Mouse (Mus musculus): ENCODE data around the gene Angpt4.

The Angpt4 gene

DNA sequence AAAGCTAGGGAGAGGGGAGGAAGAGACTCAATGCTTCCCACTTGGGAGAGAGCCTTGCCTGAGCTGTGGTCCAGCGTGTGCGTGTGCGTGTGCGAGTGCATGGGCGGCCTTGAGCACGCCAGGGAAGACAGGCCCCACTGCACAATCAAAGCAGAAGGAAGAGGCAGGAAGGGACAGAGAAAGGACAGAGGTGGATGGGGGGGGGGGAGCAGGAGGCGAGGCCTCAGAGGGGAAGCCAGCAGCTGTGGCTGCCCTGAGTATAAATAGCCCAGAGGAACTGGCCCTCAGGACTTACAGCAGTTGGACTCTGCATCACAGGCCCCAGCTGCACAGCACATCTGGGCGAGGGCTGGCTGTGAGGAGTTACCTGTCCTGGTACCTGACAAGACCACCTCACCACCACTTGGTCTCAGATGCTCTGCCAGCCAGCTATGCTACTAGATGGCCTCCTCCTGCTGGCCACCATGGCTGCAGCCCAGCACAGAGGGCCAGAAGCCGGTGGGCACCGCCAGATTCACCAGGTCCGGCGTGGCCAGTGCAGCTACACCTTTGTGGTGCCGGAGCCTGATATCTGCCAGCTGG, at the start of gene Angpt4:
Gene Angpt4 (plus strand): TSS at position 292 of the 582 bp plus-strand sequence.
- no peak for DNase-seq (ENCODE audit: low spot score in 2 of 2)

- no peak for DNase-seq (ENCODE audit: low spot score in 2 of 2)
Measured at GRCm38 (mm10) chr2:151862257-151862810, 48.7 kb upstream of the Angpt4 start.

- DNase-seq (ENCODE audit: low spot score in 2 of 2), result no peak
Measured at GRCm38 (mm10) chr2:151864941-151865340, 46.1 kb upstream of the Angpt4 start.

DNA sequence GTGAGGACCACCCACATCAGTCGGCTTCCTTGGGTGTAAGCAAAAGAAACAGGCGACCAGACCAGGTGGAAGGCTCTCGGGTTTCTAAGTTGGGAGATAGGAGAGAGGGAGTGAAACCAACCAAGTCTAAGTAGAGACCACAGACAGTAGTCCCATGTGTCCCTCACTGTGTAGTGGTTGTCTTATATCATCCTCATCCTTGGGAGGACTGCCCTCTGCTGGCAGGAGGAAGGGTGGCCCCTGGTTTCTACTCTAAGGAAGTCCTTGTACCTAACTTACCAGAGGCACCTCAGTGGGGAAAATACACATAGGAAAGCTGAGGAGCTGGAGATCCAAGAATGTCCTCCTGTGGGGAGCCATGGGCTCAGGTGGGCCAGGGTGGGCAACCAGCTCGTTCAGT, 44.5 kb upstream of the Angpt4 start:
- DNase-seq (ENCODE audit: low spot score in 2 of 2), result no peak

DNA sequence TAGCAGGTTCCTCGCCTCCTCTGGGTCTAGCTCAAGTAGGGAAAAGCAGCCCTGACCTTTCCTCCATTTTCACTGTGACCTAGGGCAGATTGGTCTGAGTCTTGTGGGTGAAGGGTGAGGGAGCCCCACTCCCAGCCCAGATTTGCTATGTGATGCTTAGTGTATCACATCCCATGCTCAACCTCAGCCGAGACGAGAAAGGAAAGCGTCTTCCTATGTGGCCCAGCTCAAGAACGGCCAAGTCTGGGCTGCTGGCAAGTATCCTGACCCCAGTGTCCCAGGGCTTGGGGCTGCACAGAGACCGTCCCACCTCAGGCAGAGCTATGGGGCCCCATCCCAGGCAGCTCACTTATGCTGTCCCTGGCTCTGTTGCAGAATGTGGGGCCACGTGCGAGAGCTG, 42.8 kb upstream of the Angpt4 start:
- DNase-seq (ENCODE audit: low spot score in 2 of 2), result no peak

DNA sequence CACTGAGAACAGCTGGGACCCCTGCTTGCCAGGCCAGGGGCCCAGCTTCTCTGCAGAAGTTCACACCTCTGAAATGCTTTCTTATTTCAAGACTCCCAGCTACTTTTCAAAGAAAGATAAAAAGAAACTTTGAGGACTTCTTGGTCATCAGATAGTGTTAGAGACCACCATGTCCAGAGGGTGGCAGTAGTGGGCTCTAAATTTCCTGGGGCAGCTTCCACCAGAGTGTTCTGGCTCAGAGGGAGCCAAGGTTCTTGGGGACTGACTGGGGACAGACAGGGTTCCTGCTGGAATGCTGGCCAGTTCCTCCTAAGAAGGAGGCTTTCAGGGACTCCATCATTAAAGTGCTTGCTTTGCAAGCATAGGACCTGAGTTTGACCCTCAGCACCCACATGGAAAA, 36.5 kb upstream of the Angpt4 start:
- DNase-seq (ENCODE audit: low spot score in 2 of 2), result no peak

GRCm38 (mm10) chr2:151876012-151876485, 35.0 kb upstream of the Angpt4 start:
- DNase-seq (ENCODE audit: low spot score in 2 of 2), result no peak

GRCm38 (mm10) chr2:151878645-151879044, 32.4 kb upstream of the Angpt4 start:
- no peak for DNase-seq (ENCODE audit: low spot score in 2 of 2)

DNA sequence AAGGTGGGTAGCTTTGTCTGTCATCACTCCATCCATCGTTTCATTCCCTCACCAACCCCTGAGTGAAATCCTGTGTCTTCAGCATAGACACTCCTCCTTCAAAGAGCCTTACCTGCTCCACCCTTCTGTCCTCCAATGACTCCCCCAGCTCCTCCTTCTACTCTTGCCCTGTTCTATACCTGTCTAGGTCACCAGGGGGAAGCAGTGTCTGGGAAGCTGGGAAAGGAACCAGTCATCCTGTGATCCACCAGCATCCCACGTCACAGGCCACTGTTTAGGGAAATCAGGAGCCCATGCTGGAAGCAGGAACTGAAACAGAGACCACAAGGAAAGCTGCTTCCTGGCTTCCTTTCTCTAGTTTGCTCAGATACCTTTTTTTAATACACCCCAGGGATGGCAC, 31.2 kb upstream of the Angpt4 start:
- no peak for DNase-seq (ENCODE audit: low spot score in 2 of 2)

- no peak for DNase-seq (ENCODE audit: low spot score in 2 of 2)
Measured at GRCm38 (mm10) chr2:151891031-151891430, 20.0 kb upstream of the Angpt4 start.

DNA sequence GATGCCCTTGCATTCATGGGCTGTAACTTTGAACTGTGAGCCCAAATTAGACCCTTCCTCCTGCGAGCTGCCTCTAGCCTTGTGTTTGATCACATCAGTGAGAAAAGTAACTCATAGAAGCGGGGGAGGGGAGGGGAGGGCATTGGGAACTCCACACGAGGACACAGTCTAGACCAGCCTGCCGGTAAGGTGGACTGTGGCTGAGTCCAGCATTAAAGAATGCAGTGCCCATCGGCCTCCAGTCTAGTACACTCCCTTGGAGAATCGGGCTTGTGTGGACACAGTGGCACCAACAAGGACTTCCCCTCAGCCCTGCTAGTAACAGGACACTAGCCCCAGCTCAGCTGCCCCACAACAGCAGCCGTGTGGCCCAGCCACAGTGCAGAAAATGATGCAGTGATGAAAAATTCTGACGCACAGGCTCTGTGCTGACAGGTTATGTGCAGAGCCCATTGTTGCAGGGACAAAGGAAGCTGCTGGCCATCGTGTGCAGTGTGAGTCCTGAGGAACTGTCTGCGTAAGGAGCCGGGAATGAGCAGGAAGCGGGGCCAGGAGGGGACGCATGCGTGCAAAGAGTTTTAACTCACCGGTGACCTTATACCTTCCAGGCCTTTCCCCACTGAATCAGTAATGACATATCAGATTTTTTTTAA, 17.8 kb upstream of the Angpt4 start:
- no peak for DNase-seq (ENCODE audit: low spot score in 2 of 2)

DNA sequence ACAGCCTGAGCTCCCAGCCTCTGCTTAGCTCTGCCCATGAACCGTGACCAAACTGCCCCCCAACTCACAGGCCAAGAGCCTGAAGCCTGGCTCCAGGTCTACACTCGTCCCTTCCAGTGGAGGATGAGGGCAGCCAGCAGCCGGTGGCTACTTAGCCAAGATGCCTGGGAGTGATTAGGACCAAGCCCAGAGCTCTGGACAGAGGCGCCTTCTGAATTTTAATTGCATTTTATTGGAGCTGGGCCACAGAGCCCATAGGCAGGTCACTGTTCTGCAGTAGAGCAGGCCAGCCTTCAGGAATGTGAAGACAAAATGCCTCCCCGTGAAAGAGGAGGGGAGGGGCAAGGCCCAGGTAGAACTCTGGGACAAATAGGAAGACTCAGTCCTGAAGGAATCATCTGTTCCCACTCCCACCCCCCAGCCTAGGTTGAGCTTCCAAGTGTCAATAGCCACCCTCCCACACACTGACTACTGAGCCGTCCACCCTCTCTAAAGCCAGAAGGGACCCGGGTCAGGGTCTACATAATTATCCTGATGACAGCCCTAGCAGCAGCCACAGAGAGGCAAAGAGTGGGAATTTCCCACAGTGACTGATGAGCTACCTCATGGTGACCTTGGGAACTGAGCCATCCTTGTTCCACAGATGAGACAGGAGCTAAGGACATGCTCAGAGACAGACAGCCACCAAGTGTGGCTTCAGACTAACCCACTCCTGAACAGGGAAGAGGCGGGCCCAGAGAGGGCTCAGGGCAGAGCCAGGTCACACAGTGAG, 16.6 kb upstream of the Angpt4 start:
- no peak for DNase-seq (ENCODE audit: low spot score in 2 of 2)

GRCm38 (mm10) chr2:151895911-151896310, 15.1 kb upstream of the Angpt4 start:
- DNase-seq (ENCODE audit: low spot score in 2 of 2), result no peak

DNA sequence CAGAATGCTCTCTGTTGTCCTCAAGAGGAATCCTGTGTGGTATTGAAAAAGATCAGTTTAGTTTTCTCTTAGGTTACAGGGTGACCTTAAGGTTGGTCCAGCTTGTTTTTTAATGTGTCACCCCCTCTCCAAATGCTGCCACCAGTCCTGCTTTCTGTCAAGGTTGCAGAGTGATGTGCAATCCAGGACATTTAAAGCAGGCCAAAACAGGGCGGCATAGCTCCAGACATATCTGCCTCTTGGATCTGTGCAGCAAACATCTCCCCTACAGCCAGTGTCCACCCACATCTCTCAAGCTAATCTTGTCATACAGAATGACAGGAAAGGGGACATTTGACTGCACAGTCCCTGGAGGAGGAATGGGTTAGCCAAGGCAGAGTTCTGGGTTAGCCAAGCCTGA, 12.9 kb upstream of the Angpt4 start:
- DNase-seq (ENCODE audit: low spot score in 2 of 2), result no peak

DNA sequence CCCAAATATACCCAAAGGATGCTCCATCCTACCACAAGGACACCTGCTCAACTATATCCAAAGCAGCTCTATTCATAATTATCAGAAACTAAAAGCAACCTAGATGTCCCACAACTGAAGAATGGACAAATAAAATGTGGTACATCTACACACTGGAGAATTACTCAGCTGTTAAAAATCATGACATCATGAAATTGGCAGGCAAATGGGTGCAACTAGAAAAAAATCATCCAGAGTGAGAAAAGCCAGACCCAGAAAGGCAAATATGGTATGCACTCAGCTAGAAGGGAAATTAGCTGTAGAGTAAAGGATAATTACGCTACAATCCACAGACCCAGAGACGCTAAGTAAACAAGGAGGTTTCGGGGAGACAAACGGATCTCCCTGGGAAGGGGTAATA, 10.2 kb upstream of the Angpt4 start:
- DNase-seq (ENCODE audit: low spot score in 2 of 2), result no peak

- DNase-seq (ENCODE audit: low spot score in 2 of 2), result no peak
Measured at GRCm38 (mm10) chr2:151903267-151903666, 7.7 kb upstream of the Angpt4 start.

DNA sequence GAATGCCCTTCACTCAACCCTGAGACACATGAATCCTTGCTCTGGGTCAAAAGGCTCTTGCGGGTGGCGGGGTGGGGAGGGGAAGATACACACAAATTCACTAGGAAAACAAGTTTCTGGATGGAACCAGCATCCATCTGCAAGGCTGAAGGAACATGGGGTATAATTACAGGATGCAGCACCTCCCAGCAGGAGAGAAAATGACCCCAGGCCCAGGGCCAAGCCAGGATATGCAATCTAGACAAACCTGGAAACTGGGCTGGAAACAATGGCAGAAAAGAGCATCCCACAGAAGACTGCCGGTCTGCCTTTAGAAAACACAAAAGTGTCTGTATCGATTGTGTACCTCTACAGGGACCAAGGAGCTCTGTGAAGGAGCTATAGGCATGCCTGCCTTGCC, 7.1 kb upstream of the Angpt4 start:
- DNase-seq (ENCODE audit: low spot score in 2 of 2), result no peak

GRCm38 (mm10) chr2:151904636-151905035, 6.4 kb upstream of the Angpt4 start:
- no peak for DNase-seq (ENCODE audit: low spot score in 2 of 2)

DNA sequence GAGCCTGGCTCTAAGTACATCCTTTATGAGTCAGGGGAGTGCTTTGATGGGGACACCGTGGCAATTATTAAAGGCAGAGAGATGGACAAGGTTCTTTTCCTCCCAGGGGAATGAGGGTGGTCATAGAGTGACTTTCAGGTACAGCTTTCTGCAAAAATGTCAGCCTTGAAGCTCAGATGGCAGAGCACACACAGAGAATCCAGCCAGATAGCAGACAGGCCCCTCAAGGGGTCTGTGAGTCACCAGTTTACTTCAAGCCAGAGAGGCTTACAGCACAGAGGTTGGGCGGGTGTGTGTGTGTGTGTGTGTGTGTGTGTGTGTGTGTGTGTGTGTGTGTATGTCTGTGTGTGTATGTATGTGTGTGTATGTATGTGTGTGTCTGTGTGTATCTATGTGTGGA, 4.0 kb upstream of the Angpt4 start:
- no peak for DNase-seq (ENCODE audit: low spot score in 2 of 2)

- DNase-seq (ENCODE audit: low spot score in 2 of 2), result no peak
Measured at GRCm38 (mm10) chr2:151909386-151909785, 1.6 kb upstream of the Angpt4 start.

DNA sequence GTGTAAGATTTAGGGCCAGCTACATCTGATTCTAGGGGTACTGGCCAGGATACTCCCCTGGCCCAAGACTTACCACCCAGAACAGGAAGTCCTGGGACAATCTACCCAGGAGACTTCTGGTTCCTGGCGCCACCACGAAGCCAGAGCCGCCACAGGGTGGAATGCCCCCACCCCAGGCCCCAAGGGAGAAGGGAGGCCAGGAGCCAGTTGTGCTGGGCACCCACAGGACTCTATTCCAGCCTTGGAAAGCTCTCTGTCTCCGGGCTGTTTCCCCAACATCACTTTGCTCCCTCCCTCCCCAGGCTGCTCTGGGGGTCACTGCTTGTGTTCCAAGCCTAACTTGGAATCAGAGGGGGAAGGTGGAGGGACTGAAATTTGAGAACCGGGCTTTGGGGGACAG, 512 bp upstream of the Angpt4 start:
- no peak for DNase-seq (ENCODE audit: low spot score in 2 of 2)

DNA sequence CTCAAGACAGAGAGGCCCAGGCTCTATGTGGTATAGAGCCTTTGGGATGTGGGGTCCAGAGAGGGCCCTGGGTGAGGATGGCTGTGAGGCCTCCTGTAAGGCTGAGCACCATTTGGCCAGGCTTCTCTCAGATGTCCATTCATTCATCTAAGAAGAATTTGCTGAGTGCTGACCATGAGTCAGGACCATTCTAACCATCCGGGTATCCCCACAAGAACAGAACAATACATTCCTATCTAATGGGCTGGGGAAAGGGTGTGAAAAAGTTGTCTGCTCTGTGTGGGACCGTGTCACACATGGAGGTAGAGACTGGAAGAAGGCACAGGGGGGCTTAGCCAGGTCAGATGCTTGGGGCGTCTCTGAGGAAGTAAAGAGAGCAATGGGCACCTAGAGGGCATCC, 741 bp downstream of the Angpt4 start:
- DNase-seq (ENCODE audit: low spot score in 2 of 2), result no peak

- no peak for DNase-seq (ENCODE audit: low spot score in 2 of 2)
Measured at GRCm38 (mm10) chr2:151914120-151914519, 3.1 kb downstream of the Angpt4 start.
